Mouse (Mus musculus): ENCODE data around the gene Utf1. TPM values are rescaled to one million over a fixed set of nuclear protein-coding genes. Genes with fewer than 3 reads are reported as not detected.

The Utf1 gene
- not detected in 2 replicates for polyA plus RNA-seq (2012; rRNA removed)

DNA sequence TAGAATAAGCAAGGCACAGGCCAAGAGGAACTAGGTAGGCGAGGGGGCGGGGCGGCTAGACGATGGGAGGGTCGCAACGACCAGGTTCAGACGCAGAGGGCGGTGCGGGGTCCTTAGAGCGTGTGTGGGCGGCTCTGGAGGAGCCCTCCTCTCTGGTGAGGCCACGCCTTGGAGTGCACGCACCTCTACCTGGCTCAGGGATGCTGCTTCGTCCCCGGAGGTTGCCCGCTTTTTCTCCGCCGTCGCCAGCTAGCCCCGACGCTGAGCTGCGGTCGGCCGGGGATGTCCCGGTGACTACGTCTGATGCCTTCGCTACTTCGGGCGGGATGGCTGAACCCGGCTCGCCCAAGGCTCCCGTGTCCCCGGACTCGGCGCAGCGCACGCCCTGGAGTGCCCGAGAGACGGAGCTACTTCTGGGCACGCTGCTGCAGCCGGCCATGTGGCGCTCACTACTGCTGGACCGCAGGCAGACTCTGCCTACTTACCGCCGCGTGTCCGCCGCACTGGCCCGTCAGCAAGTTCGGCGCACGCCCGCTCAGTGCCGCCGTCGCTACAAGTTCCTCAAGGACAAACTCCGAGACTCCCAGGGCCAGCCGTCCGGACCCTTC lies at the start of gene Utf1:
Gene Utf1, plus strand, starts transcription at position 116 of the 608 bp plus-strand sequence.

DNA sequence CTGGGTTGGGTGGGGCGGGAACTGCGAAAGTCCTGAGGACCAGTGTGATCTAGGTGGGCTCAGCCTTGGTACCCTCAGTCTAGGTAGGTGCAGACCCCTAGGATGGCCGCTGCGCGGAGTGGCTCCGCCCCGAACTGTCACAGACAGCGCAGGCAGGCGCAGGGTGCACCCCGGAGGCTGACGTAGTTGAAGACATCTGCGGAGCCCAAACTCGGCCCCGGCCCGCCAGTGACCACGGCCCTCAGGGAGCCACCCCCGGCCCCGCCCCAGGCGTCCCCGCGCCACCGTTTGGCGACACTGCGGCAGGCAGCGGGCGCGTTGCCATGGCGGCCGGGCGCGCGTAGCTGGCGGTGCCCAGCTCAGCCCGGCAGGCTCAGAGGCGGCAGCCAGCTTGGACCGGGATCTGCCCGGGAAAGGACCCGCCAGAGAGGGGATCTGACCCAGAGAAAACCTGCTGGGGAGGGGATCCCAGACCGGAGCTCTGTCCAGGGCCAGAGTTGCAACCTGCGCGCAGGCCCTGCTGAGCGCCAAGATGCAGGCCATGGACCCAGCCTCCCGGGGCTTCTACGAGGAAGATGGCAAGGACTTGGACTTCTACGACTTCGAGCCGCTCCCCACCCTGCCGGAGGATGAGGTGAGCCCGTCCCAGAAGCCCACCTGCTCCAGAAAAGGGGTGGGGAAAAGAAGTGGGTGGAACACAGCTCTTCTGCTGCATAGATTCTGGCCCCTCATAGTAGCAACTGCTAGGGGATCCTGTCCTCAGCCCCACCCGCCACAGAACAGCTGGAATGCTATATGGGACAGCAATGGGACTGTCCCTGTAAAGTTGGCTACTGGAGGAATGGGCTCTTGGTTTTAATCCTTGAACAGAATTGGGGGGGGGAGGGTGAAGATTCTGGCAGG lies 48.7 kb upstream of the Utf1 start, which contains the start of gene Kndc1:
Gene Kndc1, plus strand, starts transcription at position 42 of the 903 bp plus-strand sequence.

DNA sequence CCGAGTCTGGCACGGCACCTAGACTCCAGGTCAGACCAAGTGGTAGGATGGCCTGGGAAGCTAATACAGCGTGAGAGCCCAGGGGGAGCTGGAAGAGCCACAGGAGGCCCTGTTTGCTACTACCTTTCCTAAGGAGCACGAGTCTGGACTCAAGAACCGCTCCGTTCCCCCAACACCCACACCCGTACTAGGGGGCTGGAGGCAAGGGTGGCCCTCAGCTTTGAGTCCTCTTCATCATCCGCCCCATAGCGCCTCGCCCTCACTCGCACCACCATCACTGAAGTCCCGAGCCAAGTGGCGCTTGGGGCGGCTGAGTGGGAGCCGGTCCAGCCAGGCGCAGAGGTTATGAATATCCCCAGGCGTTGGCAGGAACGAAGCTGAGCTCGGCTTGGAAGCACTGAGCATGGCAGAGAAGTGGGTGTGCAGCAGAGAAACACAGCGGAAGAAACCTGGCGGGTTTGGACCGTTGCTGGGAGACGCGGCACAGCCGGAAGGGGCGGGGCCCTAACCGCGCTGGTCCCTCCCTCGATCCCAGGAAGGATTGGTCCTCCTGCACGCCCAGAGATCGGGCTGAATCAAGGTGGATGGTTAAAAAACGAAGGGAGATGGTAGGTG lies 34.8 kb downstream of the Utf1 start, which contains the start of gene 6430531B16Rik:
Gene 6430531B16Rik, minus strand, starts transcription at position 478 of the 615 bp plus-strand sequence.

DNA sequence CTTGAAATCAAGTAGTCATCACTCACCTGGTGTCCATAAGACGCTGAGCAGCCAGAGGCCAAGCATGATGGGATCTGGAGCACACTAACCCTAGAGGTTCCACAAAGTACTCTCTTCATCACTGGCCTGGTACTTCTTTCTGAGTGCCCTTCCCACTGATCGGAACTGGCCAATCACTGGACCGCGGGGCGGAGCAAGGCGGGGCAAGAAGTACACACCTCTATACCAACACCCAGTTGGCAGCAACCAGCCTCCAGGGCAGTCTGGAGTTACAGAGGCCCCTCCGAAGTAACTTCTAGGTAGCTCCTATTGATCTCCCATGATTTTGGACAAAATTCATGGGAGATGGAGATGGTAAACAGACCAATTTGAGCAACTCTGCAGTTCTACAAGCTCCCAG lies 48.8 kb downstream of the Utf1 start, which contains the start of gene Adam8:
Gene Adam8, minus strand, starts transcription at position 157 of the 400 bp plus-strand sequence.

Other genes starting within 250 kb of the Utf1 start
- 0.01 TPM in 1 of 2 replicates, not detected in the other for gene Adgra1, start 109.6 kb upstream of the Utf1 start, polyA plus RNA-seq (2012; rRNA removed)
- gene Kndc1, start 49.1 kb upstream of the Utf1 start, polyA plus RNA-seq (2012; rRNA removed) = 0.01 TPM in 1 of 2 replicates, not detected in the other
- 0.03 TPM in 1 of 2 replicates, not detected in the other for gene 6430531B16Rik, start 35.0 kb downstream of the Utf1 start, polyA plus RNA-seq (2012; rRNA removed)
- 0.55 and 1.0 TPM in 2 replicates for gene Adam8, start 48.8 kb downstream of the Utf1 start, polyA plus RNA-seq (2012; rRNA removed)
- gene Zfp511, start 92.6 kb downstream of the Utf1 start, polyA plus RNA-seq (2012; rRNA removed) = 23.6 and 26.6 TPM in 2 replicates
- 17.6 and 20.5 TPM in 2 replicates for gene Tubgcp2, start 92.9 kb downstream of the Utf1 start, polyA plus RNA-seq (2012; rRNA removed)
- not detected in 2 replicates for gene Msx3, start 105.3 kb downstream of the Utf1 start, polyA plus RNA-seq (2012; rRNA removed)
- gene Caly, start 138.8 kb downstream of the Utf1 start, polyA plus RNA-seq (2012; rRNA removed) = 0.02 and 0.03 TPM in 2 replicates
- 0.25 and 0.39 TPM in 2 replicates for gene Prap1, start 149.6 kb downstream of the Utf1 start, polyA plus RNA-seq (2012; rRNA removed)
- gene Fuom, start 158.7 kb downstream of the Utf1 start, polyA plus RNA-seq (2012; rRNA removed) = 5.6 and 7.5 TPM in 2 replicates
- 3.8 and 5.0 TPM in 2 replicates for gene Paox, start 172.0 kb downstream of the Utf1 start, polyA plus RNA-seq (2012; rRNA removed)
- 42.5 and 51.9 TPM in 2 replicates for gene Echs1, start 172.7 kb downstream of the Utf1 start, polyA plus RNA-seq (2012; rRNA removed)
- 15.6 and 15.9 TPM in 2 replicates for gene Mtg1, start 193.8 kb downstream of the Utf1 start, polyA plus RNA-seq (2012; rRNA removed)
- 0.01 TPM in 2 replicates for gene Sprn, start 211.1 kb downstream of the Utf1 start, polyA plus RNA-seq (2012; rRNA removed)
- gene Olfr522, start 221.0 kb downstream of the Utf1 start, polyA plus RNA-seq (2012; rRNA removed) = not detected in 2 replicates
- gene Olfr523, start 229.4 kb downstream of the Utf1 start, polyA plus RNA-seq (2012; rRNA removed) = not detected in 2 replicates

Measured in liver, embryonic 14 days (tissue).